Mouse (Mus musculus) mammary gland, adult 2 months (tissue): ENCODE data around the gene Cpeb2. TPM values are rescaled to one million over a fixed set of nuclear protein-coding genes. Genes with fewer than 3 reads are reported as not detected.

Experiments used
- polyA plus RNA-seq: library from polyadenylated mRNA; depleted of rRNA; stranded (reverse); fragments of >200 nt; gene quantifications from 2 replicates; pipeline ENCODE4 v1.2.3, GENCODE M21; 2012; ENCODE audit warnings: low replicate concordance; rRNA removed

Cpeb2 gene
- 4.9 and 21.3 TPM in 2 replicates for polyA plus RNA-seq

DNA sequence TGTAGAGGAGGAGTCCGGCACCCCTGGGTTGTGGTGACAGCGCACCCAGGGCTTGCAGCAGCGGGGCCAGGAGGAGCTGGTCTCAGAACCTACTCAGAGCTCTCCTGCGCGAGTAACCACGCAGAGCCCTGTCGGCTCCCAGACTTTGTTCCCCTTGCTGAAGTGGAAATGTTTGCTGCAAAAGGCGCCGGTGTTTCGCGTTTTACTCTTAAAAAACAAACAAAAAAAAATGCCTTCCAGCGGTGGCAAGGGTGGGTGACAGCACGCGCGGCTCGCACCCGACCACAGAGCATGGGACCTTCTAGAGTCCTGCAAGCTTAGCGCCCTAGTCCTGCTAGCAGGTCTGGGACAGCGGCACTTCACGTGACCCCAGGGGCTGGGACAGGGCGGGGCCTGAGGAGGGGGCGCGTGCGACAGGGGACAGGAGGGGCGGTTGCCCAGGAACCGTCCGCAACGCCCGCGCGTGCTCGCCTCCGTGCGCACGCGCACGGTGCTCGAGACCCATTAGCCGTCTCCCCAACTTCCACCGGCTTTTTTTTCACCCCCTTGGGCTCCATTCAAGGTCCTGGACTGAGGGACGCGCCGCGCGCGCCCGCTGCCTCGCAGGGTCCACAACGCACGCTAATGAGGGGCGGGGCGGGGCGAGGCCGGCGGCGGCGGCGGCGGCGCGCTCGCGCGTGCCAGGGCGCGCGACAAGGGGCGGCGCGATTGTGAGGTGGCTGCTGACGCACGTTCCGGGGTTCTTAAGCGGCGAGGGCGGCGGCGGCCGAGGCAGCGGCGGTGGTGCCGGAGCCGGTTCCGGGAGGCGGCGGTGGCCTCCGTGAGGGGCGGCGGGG lies at the start of gene Cpeb2:
Gene Cpeb2 (plus strand): TSS at position 691 of the 836 bp plus-strand sequence.

